Mouse (Mus musculus) B cell, adult 2 months (primary cell): ENCODE results near the gene Neurl2.

ENCODE experiments used
- DNase-seq, 2 experiments: peaks; one replicate each; pipeline ENCODE4 v3.0.0; 2022

Gene Neurl2

DNA sequence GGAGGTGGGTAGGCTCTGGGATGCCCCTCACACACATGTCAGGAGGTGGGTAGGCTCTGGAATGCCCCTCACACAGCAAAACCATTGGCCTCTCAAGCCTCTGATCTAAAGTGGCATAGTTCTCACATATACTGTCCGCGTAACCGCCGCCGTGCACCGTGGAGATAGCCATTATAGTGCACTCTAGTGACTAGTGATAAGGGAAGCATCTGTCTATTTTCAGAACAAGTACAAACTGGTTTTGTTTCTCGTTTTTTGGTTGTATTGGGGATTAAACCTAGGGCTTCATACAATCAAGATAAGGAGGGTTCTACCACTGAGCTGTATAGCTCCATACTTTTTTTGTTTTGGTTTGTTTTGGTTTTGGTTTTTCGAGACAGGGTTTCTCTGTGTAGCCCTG, 17.4 kb downstream of the Neurl2 start:
- DNase-seq = no peak

DNA sequence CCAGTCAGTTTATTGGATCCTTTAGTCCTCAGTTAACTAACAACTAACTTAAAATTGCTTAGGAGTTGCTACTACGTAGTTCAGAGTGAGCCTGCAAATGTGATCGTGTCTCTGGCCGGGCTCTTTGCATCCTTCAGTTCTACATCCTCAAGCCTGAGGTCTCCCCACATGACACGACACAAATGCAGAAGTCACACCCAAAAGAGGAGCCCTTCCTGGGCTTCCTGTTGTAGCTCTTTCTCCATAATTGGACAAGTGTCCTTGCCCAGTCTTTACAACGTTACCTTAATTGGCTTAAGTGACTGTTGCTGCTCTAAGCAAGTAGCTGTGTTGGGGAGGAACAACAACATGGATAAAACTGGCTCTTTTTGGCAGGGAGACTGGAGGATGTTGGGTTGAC, 17.9 kb downstream of the Neurl2 start:
- DNase-seq = no peak

DNA sequence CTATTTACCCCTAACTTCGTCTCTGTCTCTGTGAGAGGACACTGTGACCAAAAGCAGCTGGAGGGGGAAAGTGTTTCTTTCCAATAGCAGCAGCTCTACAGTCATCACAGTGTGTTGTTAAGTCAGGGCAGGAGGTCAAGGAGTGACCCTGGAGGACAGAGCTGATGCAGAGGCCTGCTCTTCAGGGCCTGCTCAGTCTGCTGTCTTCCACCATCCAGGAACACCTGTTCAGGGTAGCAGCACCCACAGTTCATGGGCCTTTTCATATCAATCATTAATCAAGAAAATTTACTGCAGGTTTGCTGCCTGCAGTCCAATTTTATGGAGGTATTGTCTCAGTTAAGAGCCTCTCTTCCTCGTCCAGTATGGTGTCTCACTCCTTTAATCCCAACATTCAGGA, 19.7 kb downstream of the Neurl2 start:
- DNase-seq = no peak

DNA sequence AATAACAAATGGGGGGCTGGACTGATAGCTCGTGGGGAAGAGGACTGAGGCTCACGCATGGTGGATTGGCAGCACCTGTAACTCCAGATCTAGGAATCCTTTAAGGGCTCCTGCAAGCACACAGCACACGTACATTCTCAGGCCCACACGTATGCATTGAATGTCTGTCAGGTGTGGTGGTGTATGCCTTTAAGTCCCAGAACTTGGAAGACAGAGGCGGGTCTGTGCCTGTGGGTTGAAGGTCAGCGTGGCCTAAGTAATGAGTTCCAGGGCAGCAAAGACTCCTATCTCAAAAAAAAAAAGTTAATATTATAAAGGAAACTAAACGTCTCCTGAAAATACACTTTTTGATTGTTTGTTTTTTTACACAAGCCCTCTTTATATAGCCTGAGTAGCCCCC, 26.6 kb downstream of the Neurl2 start:
- DNase-seq = no peak

DNA sequence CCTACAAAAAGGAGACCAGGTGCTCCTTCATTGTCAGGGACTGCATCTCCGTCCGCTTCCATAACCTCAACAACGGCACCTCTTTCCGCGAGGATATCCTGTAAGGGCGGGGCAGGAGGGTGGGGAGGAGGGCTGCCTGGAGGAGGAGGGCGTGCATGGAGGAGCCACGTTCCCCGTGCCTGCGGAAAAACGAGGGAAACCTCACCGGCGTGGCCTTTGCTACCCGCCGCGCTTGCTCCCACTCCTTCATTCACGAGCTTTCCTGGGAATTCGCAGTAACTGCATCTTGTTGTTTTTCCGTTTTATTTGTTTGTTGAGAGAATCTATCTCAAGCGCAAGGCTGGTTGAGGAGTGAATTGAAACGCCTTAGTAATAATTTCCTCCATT, 27.9 kb downstream of the Neurl2 start:
- DNase-seq = no peak

DNA sequence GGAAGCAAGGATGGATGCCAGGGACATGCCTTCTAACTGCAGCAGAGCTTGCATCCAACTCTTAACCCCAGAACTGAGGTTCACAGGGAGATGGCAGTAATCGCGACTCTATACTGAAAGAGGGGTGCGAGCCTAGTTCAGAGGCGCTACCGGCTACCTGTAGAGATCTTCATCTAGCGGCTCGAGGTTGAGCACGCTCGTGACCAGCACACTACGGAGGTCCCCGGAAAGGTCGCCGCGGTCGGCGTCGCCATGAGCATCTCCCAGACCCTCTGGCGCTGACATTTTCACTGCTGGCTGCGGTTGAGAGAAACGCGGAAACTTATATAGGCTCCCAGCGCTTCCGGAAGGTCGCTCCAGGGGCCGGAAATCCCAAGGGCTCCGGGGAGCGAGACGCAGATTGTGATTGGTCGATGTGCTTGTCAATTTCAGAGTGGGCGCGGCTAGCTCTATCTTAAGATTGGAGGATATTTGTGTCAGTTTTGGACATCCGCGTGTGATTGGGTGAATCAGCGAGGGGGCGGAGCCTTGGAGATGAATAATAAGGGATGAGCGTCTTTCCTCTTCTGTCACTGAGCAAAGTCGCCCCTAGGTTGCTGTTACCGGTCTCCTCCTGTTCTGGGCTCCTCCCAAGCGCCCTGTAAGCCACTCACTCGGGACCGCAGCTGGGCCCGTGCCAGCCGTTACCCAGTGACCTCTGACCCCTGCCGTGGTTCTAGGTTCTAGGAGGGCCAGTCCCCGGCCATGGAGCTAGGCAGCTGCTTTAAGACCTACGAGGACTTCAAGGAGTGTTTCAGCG, 28.5 kb downstream of the Neurl2 start, which contains the start of the genes Acot8 and Zswim3:
TSS of gene Acot8 (minus strand) at position 350 of the 799 bp plus-strand sequence.
TSS of gene Zswim3 (plus strand) at position 566 of the 799 bp plus-strand sequence.
- peak; percentile 96 to 97 for DNase-seq

DNA sequence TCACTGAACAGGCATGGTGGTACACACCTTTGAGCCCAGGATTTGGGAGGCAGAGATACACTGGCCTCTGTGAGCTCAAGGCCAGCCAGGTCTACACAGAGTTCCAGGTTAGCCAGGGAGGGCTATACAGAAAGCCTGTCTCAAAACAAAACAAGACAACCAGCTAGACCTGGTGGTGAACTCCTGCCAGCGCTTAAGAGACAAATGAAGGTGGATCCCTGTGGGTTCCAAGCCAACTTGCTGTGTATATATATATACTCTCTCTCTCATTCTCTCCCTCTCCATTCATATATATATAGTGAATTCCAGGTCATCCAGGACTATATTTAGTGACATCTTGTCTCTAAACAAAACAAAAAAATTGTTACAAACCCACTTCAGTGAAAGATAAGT, 29.3 kb downstream of the Neurl2 start:
- DNase-seq = no peak

DNA sequence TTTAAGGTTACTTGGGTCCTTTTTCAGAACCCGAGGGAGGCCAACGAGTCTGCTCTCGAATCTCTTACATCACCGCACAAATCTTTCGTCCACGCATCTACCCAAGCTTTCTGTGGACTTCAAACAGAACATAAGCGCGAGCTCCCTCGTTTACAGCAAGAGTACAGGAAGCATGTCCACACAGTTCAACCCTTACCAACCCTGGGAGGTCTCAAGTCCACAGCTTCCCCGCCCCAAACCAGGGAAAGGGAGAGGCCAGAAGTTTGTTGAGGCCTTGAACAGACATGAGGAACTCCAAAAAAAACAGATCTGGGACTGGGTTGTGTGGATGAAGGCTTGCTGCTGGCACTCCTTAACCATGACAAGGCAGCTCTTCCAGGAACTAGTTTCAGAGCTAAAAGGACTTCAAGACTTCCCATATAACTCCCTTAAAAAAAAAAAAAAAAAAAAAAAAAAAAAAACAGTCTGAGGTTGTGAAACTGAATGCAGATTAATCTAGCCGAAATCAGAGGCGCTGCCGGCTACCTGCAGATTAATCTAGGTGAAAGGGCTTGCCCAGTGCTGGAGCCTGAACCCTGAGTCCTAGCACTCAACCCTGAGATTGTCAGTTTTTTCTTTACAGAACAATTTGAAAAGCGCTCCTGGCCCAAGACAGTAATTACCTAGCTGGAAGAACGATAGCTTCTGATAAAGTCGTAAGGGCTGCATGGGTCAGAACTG, 29.9 kb downstream of the Neurl2 start:
- DNase-seq = no peak

DNA sequence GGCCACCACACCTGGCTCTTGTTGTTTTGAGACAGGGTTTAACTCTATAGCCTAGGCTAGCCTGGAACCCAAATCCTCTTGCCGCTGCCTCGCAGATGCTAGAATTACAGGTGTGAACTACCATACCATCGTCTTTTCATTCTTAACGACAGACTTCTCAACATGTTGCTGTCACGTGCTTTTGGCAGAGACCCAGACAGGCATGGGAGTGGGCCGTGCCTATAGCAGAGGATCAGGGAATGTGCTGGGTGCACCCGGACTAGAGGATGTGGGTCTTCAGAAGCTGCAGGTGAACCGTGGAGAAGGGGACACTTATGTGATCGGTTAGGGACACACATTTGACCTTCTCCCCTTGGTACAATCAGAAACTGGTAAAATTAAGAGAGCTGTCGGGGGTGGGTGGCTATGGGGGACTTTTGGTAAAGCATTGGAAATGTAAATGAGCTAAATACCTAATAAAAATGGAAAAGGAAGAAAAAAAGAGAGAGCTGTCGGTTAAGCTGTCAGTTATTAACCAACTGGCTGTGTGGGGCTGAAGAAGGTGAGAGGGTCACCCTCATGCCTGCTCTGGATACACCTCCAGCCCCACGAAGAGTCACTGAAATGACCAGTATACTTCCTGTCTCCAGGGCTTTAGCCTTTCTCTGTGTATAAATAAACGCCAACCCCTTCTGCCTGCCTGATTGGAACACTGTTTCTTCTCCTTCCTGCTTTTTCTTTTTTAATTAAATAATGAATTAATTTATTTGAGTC, 32.8 kb downstream of the Neurl2 start:
- no peak for DNase-seq

DNA sequence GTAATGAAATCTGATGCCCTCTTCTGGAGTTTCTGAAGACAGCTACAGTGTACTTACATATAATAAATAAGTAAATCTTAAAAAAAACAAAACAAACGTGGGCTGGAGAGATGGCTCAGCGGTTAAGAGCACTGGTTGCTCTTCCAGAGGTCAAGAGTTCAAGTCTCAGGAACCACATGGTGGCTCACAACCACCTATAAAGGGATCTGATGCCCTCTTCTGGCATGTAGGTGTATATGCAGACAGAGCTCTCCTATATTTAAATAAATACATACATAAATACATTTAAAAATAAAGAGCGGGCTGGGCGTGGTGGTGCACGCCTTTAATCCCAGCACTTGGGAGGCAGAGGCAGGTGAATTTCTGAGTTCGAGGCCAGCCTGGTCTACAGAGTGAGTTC, 34.7 kb downstream of the Neurl2 start:
- DNase-seq = peak in 1 of 2 experiments; percentile 38

DNA sequence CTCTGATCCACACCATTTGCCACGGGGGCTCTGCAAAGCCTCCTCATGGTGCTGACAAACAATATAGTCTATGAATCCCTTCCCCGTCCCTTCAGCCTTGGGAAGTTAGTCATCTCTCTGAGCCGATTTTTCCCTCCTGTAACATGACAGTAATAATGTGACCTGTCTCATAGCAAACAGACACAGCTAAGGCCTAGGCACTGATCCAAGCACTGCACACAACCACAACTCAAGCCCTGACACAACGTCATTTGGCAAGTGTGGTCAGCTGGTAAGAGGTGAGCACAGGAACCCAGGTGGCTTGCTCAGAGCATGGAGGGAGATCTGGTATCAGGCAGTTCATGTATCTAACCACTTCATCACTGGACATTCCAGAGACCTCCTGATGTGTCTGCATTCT, 37.4 kb downstream of the Neurl2 start:
- no peak for DNase-seq

DNA sequence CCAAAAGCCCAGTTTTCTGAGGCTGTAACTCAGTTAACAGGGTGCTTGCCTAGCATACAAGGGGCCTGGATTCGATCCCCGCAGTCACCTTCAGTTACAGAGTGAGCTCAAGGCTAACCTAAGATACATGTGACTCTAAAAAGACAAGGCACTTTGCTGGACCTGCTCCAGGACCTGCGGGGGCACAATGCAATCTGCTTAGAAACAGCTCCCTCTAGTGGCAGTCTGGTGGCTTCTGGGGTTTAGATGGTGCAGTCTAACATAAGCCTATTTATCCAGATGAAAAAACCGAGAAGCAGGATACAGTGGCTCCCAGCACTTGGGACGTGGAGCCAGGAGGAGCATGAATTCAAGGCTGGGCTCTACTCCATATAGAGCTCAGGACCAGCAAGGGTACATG, 39.0 kb downstream of the Neurl2 start:
- peak; percentile 79 to 82 for DNase-seq

DNA sequence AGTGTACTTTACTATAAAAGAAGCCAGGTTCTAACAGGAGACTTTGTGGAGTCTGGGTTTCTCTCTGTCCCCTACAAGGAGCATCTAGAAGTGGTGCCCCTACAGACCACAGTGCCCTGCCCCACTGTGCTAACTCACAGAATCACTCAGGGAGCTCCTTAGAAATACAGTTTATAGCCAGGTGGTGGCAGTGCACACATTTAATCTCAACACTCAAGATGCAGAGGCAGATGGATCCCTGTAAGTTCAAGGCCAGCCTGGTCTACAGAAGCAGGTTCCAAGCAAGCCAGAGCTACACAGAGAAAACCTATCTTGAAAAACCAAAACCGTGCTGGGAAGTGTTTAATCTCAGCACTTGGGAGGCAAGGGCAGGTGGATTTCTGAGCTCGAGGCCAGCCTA, 39.5 kb downstream of the Neurl2 start:
- DNase-seq = peak in 1 of 2 experiments; percentile 33

DNA sequence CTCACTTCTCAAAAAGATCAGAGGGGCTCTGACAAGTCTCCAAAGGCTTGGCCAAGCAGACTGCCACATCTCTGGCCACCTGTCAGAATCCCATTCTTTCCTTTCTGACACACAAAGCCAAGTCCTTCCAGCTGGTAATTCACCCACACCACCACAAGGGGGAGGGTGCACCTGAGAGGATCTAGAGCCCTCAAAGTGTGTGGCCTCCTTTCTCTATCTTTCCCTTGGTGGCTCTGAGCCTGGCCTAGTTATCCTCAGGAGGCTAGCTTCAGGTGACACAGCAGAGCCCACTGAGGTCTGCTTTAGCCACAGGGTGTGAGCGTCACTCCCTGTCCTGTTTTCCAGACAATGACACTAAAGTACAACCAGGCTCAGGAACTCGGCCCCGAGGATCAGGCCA, 40.0 kb downstream of the Neurl2 start:
- peak; percentile 78 to 80 for DNase-seq

DNA sequence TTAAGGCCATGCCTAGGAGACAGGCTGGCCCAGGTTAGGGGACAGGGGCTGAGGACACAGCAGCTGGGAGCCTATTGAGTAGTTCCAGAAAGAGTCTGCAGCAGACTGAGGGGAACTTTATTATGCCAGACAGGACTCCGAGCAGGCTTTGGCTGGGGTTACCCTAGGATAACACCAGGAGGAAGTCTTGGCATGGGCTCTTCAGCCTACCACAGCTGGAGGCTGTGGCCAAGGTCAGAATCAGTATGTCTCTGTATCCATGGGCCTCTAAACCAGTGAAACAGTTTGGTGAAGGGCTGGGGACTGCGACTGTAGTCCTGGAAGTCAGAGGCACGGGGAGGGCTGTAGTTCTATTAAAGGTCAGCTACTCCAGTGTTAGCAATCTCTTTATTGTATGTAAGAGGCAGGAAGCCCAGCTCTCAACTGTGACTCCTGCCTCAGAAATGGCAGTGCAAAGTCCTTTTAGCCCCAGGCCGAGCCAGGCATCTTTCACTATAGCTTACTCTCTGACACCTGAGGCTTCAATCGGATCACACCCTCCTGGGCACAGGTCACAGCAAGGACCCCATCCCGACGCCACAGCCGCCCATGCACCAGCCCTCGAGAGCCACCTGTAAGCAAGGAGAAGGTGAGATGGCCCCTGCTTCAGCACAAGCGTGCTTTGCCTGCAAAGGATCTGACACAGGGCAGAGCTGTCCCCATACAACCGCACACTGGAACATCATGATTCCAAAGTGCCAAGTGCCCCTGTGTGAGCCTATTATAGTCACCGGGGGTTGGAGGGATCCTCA, 40.7 kb downstream of the Neurl2 start:
- no peak for DNase-seq

DNA sequence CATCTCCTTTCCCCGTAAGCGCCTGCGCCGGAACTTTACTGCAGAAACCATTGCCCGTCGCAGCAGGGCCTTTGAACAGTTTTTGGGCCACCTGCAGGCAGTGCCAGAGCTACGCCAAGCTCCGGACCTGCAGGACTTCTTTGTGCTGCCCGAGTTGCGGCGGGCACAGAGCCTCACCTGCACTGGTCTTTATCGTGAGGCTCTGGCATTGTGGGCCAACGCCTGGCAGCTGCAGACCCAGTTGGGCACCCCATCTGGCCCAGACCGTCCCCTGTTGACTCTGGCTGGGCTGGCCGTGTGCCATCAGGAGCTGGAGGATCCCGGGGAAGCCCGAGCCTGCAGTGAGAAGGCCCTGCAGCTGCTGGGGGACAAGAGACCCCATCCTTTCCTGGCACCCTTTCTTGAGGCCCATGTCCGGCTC, 41.4 kb downstream of the Neurl2 start:
- no peak for DNase-seq

DNA sequence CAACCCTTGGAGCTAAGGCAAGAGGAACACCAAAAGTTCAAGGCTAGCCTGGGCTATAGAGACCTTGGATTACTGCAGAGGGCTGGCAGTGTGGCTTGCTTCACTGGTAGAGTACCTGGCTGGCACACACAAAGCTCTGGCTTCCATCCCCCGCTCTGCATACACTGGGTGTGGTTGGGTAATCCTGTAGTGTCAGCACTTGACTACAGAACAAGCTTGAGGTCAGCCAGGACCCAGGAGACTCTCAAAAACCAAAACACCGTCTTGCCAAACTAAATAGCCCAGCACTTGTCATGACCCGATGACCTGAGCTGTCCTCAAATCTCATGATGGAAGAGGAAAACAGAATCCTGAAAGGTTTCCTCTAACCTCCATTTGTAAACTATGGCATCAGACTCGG, 42.8 kb downstream of the Neurl2 start:
- no peak for DNase-seq

DNA sequence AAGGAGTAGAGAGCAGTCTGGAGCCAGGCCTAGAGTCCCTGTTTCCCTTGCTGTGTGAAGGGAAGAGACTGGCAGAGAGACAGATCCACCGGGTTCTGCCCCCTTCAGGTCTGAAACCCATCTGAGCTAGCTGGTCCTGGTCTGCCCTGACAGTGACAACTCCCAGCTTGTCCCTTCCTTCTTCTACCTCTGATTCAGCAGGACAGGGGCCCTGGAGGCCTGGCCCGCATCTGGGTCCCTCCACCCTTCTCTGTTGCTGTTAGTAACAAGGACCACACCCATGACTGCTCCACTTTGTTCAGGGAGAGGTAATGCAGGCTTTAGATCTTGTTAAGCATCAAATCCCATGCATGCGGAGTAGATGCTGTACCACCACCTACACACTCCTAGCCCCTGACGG, 44.8 kb downstream of the Neurl2 start:
- no peak for DNase-seq

DNA sequence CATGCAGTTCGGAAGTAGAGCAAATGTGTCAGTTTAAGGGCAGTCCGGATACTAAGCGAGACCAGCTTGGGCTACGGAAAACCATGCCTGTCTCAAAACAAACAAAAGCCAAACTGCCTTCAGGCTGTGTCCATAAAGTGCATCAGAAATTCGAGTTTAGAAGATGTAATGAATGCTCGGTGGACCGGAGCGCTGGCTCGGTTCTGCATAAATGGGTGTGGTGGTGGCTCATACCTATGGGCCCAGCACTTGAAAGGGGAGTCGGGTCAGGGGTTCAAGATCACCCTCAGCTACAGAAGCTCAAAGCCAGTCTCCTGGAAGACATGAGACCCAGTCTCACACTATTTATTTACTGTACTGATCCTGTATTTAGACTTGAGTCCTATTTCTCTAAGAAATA, 45.5 kb downstream of the Neurl2 start:
- no peak for DNase-seq

DNA sequence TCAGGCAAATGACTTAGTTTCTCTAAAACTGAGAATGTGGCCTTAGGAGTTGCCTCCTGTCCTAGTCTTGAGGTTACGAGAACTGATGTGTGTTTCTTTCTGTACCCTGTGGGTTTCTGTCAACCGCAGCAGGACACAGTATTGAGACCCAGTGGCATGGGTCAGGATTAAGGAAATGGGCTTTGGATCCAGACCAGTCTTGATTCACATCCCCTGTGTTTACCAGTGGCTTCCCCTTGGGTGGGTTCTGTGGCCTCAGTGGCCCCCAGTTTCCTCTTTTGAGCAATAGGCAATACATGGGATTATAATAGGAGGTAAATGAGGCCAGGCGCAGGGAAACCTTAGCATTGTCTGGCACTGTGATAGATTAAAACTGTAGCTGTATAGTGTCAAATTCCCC, 46.2 kb downstream of the Neurl2 start:
- DNase-seq = no peak

DNA sequence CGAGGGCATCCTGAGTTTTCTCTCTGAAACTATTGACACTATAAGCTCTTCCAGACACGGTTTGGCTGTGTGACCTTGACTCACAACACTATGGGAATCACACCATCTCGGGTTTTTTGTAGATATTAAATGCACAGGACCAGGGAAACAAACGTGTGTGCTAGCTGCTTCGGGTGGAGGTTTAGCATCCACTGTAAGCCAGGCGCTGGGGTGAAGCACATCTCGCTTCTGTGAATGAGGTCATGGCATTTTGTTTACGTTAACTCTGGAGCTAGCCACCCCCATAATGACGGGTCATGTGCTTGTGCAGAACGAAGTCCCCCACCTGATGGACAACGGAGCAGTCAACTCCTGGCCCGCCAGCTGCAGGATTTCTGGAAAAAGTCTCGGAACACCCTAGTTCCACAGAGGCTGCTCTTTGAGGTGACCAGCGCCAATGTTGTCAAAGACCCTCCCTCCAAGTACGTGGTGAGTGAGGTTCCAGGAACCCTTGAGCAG, 46.8 kb downstream of the Neurl2 start:
- DNase-seq = peak in 1 of 2 experiments; percentile 19
